Mouse (Mus musculus) activated CD4-positive, CD25-positive, alpha-beta regulatory T cell, adult 4 months (primary cell): ENCODE measurements at regions not wholly inside any gene's neighbourhood (a gene's known extent, or its start where the extent isn't known, plus 50 kb on each side); places are given as distances from the start of the nearest gene placed in this dataset.

Experiments used
- ATAC-seq: one replicate; pipeline ENCODE4 v1.8.0; 2017

GRCm38 (mm10) chr17:78023507-78024355 lies 176.3 kb upstream of the Crim1 start:
- ATAC-seq = no peak

GRCm38 (mm10) chr17:78024356-78024723 lies 175.7 kb upstream of the Crim1 start:
- ATAC-seq = no peak

DNA sequence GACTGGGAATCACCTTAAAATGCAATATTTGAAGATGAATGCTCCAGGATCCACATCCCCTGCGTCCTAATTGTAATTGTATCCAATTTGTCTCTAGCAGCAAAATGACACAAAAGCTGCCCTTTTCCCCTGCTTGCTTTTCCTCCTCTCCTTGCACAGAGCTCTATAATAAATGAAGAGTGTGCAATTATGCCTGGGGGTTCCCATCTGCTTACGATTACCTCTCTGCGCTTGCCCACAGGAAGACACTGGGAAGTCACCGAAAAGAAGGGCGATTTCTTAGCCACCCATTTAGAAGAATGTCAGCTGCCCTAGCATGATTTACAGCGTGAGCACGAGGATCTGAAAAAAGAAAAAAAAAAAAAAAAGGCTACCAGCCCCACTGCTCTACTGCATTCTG lies 174.8 kb upstream of the Crim1 start:
- no peak for ATAC-seq

DNA sequence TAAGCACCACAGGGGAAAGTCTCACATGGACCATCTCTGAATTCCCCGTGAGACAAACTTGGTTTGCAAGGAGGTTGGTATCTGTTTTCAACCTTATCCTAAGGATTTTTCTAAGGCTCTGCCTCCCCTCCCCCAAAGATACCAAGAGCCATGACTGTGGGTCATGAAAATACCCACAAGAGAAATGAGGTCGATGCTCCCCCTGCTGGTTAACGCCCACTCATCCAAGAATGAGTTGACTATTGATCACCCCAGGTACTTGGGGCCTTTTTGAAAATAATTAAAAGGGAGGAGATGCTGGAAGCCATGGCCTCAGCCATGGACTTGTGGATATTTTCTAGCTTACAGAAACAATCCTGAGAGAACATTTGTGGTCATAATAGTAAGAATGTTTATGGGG lies 164.4 kb upstream of the Crim1 start:
- no peak for ATAC-seq

DNA sequence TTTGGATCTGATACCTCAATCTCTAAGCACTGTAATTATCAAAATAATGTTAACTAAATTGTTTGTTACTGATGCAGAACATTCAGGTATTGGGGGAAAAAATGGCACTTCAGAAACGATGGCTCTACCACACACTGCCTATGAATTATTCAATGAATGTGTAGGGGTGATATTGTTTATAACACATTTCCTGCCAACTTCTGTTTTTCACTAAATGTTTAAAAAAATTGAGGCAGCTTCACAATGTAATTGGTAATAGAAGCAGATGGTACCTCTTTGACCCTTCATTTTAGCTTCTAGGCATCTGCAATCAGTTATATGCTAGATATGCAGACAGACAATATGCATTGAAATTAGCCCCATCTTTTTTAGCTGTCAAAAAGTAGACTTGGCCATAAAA lies 159.7 kb upstream of the Crim1 start:
- no peak for ATAC-seq

- ATAC-seq = no peak
Observed at GRCm38 (mm10) chr17:78041204-78041603, 158.8 kb upstream of the Crim1 start.

DNA sequence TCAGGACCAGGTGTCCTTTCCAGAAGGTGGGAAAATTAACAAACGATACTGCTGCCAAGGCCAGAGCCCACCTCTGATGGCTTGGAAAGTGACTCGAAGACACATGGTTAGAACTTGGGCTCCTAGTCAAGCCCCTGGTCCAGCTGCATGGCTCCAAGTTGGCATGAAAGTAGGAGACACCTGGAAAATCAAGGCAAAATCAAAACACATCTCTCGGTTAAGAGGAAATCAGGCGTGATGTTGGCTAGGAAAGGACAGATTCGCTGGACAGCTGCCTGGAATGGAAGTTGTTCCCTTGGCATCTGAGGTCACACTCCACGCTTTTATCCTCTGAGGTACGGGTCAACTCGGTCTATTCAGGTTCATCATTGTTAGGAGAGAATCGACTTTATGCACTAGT lies 150.3 kb upstream of the Crim1 start:
- ATAC-seq = no peak

GRCm38 (mm10) chr17:78050203-78050602 lies 149.8 kb upstream of the Crim1 start:
- peak; percentile 68 for ATAC-seq

GRCm38 (mm10) chr17:78075892-78076291 lies 124.2 kb upstream of the Crim1 start:
- ATAC-seq = no peak

GRCm38 (mm10) chr17:78078381-78078780 lies 121.7 kb upstream of the Crim1 start:
- ATAC-seq = no peak

DNA sequence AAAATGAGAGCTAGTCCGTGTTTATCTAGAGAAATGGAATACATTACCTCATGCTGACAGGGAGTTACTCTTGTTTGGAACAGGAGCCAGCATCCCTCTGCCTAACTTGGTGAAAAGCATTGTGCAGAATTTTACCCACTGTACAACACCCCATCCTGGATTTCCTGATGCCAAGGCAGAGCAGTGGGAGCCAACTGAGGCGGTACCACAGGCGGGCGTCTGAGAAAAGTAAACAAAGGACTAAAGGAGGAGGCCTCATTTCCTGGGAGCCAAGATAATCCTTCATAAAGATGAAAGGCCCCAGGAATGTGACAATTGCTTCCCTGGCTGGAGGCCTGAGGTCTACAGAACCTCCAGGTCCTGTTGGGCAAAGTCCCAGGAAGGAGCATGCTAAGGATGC lies 115.6 kb upstream of the Crim1 start:
- ATAC-seq = no peak

DNA sequence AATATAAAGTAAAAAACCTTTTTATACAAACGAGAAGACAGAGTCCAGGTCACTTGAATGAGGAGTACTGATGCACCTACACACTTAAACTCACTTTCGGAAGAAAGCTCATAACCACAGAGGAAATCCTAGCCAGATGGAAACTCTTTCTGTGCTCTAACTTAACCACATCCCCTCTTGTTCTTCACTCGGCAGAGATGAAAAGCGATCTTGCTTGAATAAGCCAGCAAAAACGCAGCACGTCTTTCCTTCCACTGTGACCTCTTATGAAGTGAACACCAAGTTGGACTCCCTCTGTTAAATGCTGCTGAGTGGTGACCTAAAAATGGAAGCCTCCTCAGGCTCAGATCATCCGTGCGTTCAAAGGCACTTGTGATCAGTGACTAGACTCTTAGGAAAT lies 113.1 kb upstream of the Crim1 start:
- ATAC-seq = peak; percentile 98

DNA sequence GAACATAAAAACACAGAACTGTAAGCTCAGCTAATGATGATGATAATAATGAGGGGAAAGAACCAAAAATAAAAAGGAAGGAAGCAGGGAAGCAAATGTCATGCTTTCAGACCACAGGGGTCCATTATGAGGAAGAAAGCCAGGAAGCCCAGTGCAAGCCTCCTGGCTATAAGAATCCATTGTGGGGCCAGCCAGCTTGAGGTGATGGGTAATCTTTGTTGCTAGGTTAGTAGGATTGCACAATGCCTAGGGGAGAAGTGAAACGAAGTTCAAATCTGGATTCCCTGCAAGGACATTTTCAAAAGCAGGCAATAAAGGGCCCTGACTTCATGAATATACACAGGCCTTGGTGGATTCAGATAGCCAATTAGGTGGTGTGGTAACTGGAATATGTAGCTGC lies 102.3 kb upstream of the Crim1 start:
- ATAC-seq = no peak

- ATAC-seq = no peak
Observed at GRCm38 (mm10) chr17:78108793-78109192, 91.3 kb upstream of the Crim1 start.

DNA sequence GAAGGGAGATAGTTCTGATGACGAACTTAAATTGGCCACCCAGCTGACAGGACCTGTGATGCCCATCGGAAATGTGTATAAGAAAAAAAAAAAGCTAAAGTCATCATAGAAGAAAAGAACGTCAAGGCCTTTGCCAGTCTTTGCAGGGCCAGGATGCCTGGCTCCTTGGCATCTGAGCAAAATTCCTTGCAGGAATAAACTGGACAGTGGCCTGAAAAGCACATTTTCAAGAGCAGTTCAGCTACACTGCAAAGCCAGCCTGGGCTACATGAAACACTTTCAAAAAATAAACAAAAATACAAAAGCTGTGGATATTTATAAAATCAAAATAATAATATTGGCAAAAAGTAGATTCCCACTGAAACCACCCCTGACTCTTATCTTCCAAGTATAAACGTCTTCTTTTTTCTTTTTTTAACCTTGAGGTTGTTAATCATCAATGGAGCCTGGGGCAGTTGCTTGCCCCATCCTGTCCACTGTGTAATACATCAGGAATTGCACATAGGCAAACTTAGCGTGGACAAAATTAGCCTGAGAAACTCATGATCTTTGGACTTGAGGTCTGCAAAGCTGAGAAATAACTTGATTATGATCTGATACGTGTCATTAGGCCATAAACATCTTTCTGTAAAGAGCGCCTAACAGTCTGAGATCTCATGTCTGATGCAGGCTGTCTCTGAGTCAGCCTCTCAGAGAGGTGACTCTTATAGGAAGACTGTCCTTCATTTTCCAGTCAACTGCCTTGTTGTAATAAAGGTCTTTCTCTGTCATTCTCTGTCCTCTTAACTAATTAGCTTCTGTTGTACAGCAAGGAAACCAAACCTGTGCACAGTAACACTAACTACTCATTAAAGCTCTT lies 90.5 kb upstream of the Crim1 start:
- no peak for ATAC-seq

DNA sequence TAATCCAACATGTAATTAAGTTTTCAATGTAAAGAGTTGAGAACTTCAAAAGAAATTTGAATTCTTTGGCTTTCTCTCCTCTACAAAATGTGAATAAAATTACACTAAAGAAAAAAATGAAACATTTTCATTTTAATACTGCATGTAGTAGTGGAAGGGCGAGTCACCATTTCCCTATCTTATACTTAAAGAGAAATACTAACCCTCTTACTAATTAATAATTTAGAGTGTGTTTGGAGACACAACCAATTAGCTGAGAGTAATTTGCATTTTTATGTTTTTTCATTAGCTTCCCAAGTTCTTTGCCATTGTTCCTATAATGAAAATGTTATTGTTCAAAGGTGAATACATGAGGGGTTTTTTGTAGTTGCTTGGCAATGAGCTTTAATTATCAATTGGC lies 67.9 kb upstream of the Crim1 start:
- no peak for ATAC-seq

GRCm38 (mm10) chr17:78137986-78138385 lies 62.1 kb upstream of the Crim1 start:
- ATAC-seq = no peak

DNA sequence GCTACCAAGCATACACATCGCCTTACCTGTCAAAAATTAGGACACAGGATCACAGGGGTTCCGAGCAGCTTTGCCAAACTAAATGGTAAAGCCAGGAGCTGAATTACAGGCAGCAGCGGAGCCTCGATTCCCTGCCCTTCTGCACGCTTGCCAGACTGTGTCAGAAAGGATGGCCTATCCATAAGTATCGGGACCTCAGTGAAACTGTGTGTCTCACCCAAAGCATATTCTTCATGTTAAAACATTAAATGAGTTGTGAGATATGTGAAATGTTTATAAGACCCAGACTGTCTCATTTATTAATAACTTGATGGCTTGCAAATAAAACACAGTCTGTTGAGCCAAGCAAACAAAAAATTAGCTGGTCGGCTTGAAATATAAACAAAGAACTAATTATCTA lies 59.4 kb upstream of the Crim1 start:
- ATAC-seq = no peak

DNA sequence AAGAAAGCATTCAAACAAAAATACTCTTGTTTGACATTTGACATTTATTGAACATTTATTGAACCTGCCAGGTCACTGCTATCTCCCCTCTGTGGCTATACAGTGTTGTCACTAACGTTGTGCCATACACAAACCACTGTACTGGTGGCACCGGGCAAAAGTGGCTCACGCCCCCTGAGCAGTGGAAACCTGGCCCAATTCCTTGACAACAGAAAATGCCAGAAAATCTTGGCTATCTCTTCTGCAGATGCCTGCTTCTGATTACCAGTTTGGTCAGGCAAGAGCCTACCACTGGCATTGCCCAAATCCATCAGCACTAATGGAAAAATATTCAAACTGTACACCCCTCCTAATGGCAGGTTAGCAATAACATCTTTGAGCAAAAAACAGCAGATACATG lies 58.9 kb upstream of the Crim1 start:
- ATAC-seq = no peak

GRCm38 (mm10) chr17:78142431-78142830 lies 57.6 kb upstream of the Crim1 start:
- no peak for ATAC-seq

GRCm38 (mm10) chr17:78145335-78145734 lies 54.7 kb upstream of the Crim1 start:
- no peak for ATAC-seq
